Mouse (Mus musculus) forebrain, postnatal 0 days (tissue): Measurements from ENCODE around the gene Efnb2. TPM values are rescaled to one million over a fixed set of nuclear protein-coding genes. Genes with fewer than 3 reads are reported as not detected.

Source experiments
- ATAC-seq: fragments of 200-750 bp; cut with Nextera tagmentation; 2 replicates; pipeline ENCODE4 v1.8.0; 2017; ENCODE audit warnings: mild to moderate bottlenecking, moderate library complexity
- DNase-seq: peaks from one replicate; pipeline ENCODE4 v3.0.0-alpha.2; 2015
- H3K27ac ChIP-seq: fragments of 300-500 bp; sonication (generic); 2 replicates; pipeline ENCODE4 v1.5.1; 2014; ENCODE audit warnings: low read depth, mild to moderate bottlenecking, antibody characterized with exemption, low read length, moderate library complexity, mixed read lengths
- H3K27me3 ChIP-seq: fragments of 300-500 bp; sonication (generic); 2 replicates; pipeline ENCODE4 v1.6.1; 2014; ENCODE audit warnings: mild to moderate bottlenecking, low read length, mixed read lengths; ENCODE audit not compliant: insufficient read depth
- H3K36me3 ChIP-seq: fragments of 300-500 bp; sonication (generic); 2 replicates; pipeline ENCODE4 v1.6.1; 2014; ENCODE audit warnings: mild to moderate bottlenecking, moderate library complexity; ENCODE audit not compliant: insufficient read depth
- H3K4me1 ChIP-seq: fragments of 300-500 bp; sonication (generic); 2 replicates; pipeline ENCODE4 v1.6.1; 2014; ENCODE audit warnings: antibody characterized with exemption; ENCODE audit not compliant: insufficient read depth
- H3K4me2 ChIP-seq: fragments of 300-500 bp; sonication (generic); 2 replicates; pipeline ENCODE4 v1.6.1; 2014; ENCODE audit warnings: low read depth, mild to moderate bottlenecking, moderate library complexity
- H3K4me3 ChIP-seq: fragments of 300-500 bp; sonication (generic); 2 replicates; pipeline ENCODE4 v1.5.1; 2014; ENCODE audit warnings: low read depth, low read length, mixed read lengths
- H3K9ac ChIP-seq: fragments of 300-500 bp; sonication (generic); 2 replicates; pipeline ENCODE4 v1.6.1; 2014; ENCODE audit warnings: mild to moderate bottlenecking
- H3K9me3 ChIP-seq: fragments of 300-500 bp; sonication (generic); 2 replicates; pipeline ENCODE4 v1.6.1; 2016; ENCODE audit warnings: low read length
- CTCF ChIP-seq: sonication (generic); IDR thresholded peaks from 2 replicates; pipeline ENCODE4 v1.5.1; 2016; ENCODE audit warnings: antibody characterized with exemption, control low read depth, low read depth
- WGBS: fragments of 180-500 bp; shearing (Covaris S2); extraction: QIAGEN DNeasy Blood & Tissue Kit; methylation state at CpG from one replicate; pipeline ENCODE4 v1.1.7; 2014; 5-methylcytosine and 5-hydroxymethylcytosine counted together
- polyA plus RNA-seq: library from polyadenylated mRNA; unstranded; fragments of >200 nt; fragmentation: Nextera tagmentation; extraction: Ambion mirVana; gene quantifications from 2 replicates; pipeline ENCODE4 v1.2.1, GENCODE M21; 2015
- total RNA-seq: library from RNA; depleted of rRNA; stranded (reverse); fragments of >200 nt; gene quantifications from 2 replicates; pipeline ENCODE4 v1.2.3, GENCODE M21; 2014

The Efnb2 gene
- total and polyA plus RNA-seq, 2 experiments from 2014 or later, result 29.6 to 53.5 TPM

GRCm38 (mm10) chr8:8602616-8603461 is 58.2 kb downstream of the Efnb2 start:
- no peaks in the 10 kb centered on the region for H3K36me3 ChIP-seq
- H3K27ac ChIP-seq, result no peak overlapping the region
- DNase-seq (no peak), ATAC-seq (no peak)
- no peak overlapping the region for H3K4me3 ChIP-seq
- no peak for TF ChIP-seq CTCF
- H3K4me1 ChIP-seq, result no peaks in the 10 kb centered on the region
- H3K27me3 ChIP-seq, result no peaks in the 10 kb centered on the region
- H3K9ac ChIP-seq, result no peak overlapping the region
- H3K4me2 ChIP-seq, result no peak overlapping the region
- WGBS, result 76% methylated on average over 7 of the region's 7 CpGs
- H3K9me3 ChIP-seq, result no peaks in the 10 kb centered on the region

DNA sequence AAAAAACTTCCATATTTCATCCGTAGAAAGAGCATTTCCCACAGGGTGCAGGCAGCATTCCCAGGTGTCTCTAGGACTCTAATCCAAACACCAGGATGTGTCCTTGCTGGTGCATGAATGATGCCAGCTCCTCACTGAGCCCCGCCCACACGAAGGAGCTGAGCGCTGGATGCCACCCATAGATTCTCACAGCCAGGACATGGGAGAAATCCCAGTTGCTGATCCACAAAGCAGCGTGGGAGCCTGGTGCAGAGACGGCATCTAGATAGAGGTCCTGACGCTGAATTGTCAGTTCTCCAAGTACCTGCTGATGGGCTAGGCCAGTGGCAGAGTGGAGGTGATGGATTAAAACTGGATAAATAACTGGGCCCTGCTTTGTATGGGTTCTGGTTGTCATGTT is 61.1 kb downstream of the Efnb2 start:
- no peak for ATAC-seq
- TF ChIP-seq CTCF, result no peak
- WGBS, result 80% methylated on average over 7 of the region's 7 CpGs

GRCm38 (mm10) chr8:8597434-8597833 is 63.6 kb downstream of the Efnb2 start:
- Histone ChIP-seq H3K4me1 (no peaks in the 10 kb centered on the region), H3K9ac (no peak overlapping the region), H3K4me2 (no peak overlapping the region), H3K36me3 (no peaks in the 10 kb centered on the region), H3K27me3 (no peaks in the 10 kb centered on the region), H3K27ac (no peak overlapping the region), H3K4me3 (no peak overlapping the region), H3K9me3 (no peaks in the 10 kb centered on the region)
- no peak for ATAC-seq
- TF ChIP-seq CTCF, result no peak
- WGBS, result 16% methylated on average over 13 of the region's 13 CpGs
- no peak for DNase-seq

More for the DNA sequence above, 61.1 kb downstream of the Efnb2 start:
- Histone ChIP-seq H3K4me1 (no peaks in the 10 kb centered on the region), H3K9me3 (no peaks in the 10 kb centered on the region), H3K36me3 (no peaks in the 10 kb centered on the region), H3K4me3 (no peak overlapping the region), H3K27me3 (no peaks in the 10 kb centered on the region), H3K27ac (no peak overlapping the region), H3K9ac (no peak overlapping the region), H3K4me2 (no peak overlapping the region)
- DNase-seq, result no peak

- no peak for TF ChIP-seq CTCF
- WGBS, result 64% methylated on average over 12 of the region's 12 CpGs
- no peaks in the 10 kb centered on the region for H3K9me3 ChIP-seq
These were observed 65.0 kb downstream of the Efnb2 start for GRCm38 (mm10) chr8:8595831-8596611.

DNA sequence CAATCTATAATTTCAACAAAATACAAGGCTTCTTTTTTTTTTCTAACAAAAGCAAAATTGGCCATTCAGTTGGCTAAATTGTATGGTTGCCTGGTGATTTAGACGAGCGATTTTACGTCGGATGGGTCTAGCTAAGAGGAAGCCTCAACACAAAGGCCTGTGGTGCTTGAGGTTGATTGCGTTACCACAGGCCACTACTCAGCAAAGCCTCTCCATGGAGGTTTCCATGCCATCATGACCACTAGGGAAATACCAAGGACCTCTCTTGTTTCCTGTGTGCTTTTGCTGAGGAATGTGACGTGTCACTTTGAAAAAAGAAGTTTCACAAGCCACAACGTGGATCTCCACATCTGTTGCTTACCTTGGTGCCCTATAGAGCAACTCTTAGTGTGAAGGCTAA is 67.2 kb downstream of the Efnb2 start:
- no peaks in the 10 kb centered on the region for H3K36me3 ChIP-seq
- H3K27me3 ChIP-seq, result no peaks in the 10 kb centered on the region
- H3K4me2 ChIP-seq, result no peak overlapping the region
- H3K27ac ChIP-seq, result no peak overlapping the region
- H3K4me1 ChIP-seq, result no peaks in the 10 kb centered on the region
- TF ChIP-seq CTCF, result no peak
- H3K4me3 ChIP-seq, result no peak overlapping the region
- no peak overlapping the region for H3K9ac ChIP-seq
- DNase-seq (no peak), ATAC-seq (no peak)
- no peaks in the 10 kb centered on the region for H3K9me3 ChIP-seq
- WGBS, result 83% methylated on average over 7 of the region's 7 CpGs

More at GRCm38 (mm10) chr8:8595831-8596611, 65.0 kb downstream of the Efnb2 start:
- DNase-seq (no peak), ATAC-seq (no peak)
- Histone ChIP-seq H3K27ac (no peak overlapping the region), H3K4me3 (no peak overlapping the region), H3K9ac (no peak overlapping the region), H3K4me1 (no peaks in the 10 kb centered on the region), H3K4me2 (no peak overlapping the region), H3K36me3 (no peaks in the 10 kb centered on the region), H3K27me3 (no peaks in the 10 kb centered on the region)

DNA sequence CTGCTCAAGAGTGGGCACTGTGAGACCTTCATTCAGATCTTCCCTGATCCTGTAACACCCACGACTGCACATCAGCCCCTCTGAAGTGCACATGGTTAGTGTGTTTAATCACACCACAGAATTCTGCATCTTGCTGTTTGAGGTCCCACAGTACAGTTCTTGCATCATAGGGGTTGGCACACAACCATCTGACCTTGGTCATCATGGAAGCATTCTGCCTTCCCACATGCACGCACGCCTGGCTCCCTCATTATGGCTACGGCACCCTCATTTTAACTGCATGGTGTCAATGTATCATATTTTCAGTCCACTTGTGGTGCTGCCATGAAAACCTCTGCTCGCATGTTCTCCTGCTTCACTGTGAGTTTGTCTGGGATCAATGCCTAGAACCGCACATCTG is 67.7 kb downstream of the Efnb2 start:
- no peak for ATAC-seq
- H3K4me2 ChIP-seq, result no peak overlapping the region
- no peak overlapping the region for H3K9ac ChIP-seq
- DNase-seq, result no peak
- no peak overlapping the region for H3K27ac ChIP-seq
- H3K36me3 ChIP-seq, result no peaks in the 10 kb centered on the region
- H3K27me3 ChIP-seq, result no peaks in the 10 kb centered on the region
- H3K4me1 ChIP-seq, result no peaks in the 10 kb centered on the region
- 95% methylated on average over 6 of the region's 6 CpGs for WGBS
- H3K9me3 ChIP-seq, result no peaks in the 10 kb centered on the region
- no peak for TF ChIP-seq CTCF
- H3K4me3 ChIP-seq, result no peak overlapping the region

- DNase-seq (no peak), ATAC-seq (no peak)
- Histone ChIP-seq H3K27me3 (no peaks in the 10 kb centered on the region), H3K4me1 (no peaks in the 10 kb centered on the region), H3K9ac (no peak overlapping the region), H3K4me2 (no peak overlapping the region), H3K36me3 (no peaks in the 10 kb centered on the region), H3K4me3 (no peak overlapping the region), H3K27ac (no peak overlapping the region), H3K9me3 (no peaks in the 10 kb centered on the region)
- WGBS, result 92% methylated on average over 3 of the region's 3 CpGs
- no peak for TF ChIP-seq CTCF
These were observed 68.7 kb downstream of the Efnb2 start for GRCm38 (mm10) chr8:8592331-8592730.
